Comparison of ENCODE assay signal across 23 mouse cellular contexts in genomic region chr5:116892877-116893276, GRCm38 (mm10).
DNase-seq lines count a peak whose midpoint lies in the region; ATAC-seq and TF ChIP-seq lines count a peak whose summit lies in the region.
"Had no signal": no experiment of that assay in that cellular context is flagged by ENCODE, and none has a peak within 500 bp of the region (broad histone marks: within the 10 kb centered on the region; RNA-seq: fewer than 3 reads in every experiment).

No protein-coding gene starts in this region.

- H3K9me3 ChIP-seq in hindbrain, embryonic 12.5 days (replicated peaks) = no peaks in the 10 kb centered on the region
- H3K9me3 ChIP-seq in hindbrain, embryonic 16.5 days (ENCODE audit: control insufficient read depth, low read length) = no peaks in the 10 kb centered on the region
- H3K9me3 ChIP-seq in E14TG2a.4 (ENCODE audit: low read length) = no peaks in the 10 kb centered on the region
- H3K9me3 ChIP-seq: forebrain, embryonic 10.5 days; heart, embryonic 15.5 days; hindbrain, embryonic 13.5 days had no signal

- H3K27ac ChIP-seq in hindbrain, embryonic 12.5 days = 0 out of 2 replicates have a peak overlapping the region, but pooled peaks have one; percentile 17
- no peak overlapping the region for H3K27ac ChIP-seq in hindbrain, embryonic 16.5 days (ENCODE audit: low read depth, low read length)
- H3K27ac ChIP-seq: forebrain, embryonic 10.5 days; heart, embryonic 15.5 days; hindbrain, embryonic 13.5 days had no signal

- H3K4me2 ChIP-seq in hindbrain, embryonic 12.5 days (replicated peaks) = no peak overlapping the region
- no peak overlapping the region for H3K4me2 ChIP-seq in hindbrain, embryonic 16.5 days (ENCODE audit: low read length)
- H3K4me2 ChIP-seq: heart, embryonic 12.5 days; heart, embryonic 15.5 days; hindbrain, embryonic 13.5 days had no signal

- ATAC-seq in hindbrain, embryonic 12.5 days (ENCODE audit: low FRiP score) = no peak
- ATAC-seq in hindbrain, embryonic 16.5 days = no peak
- ATAC-seq: forebrain, embryonic 14.5 days had no signal

- WGBS in hindbrain, embryonic 12.5 days = 75% methylated on average over 13 of the region's 13 CpGs
- WGBS in hindbrain, embryonic 16.5 days = 67% methylated on average over 13 of the region's 13 CpGs

- no peak overlapping the region for H3K4me3 ChIP-seq in hindbrain, embryonic 12.5 days
- no peak overlapping the region for H3K4me3 ChIP-seq in hindbrain, embryonic 16.5 days (ENCODE audit: low read length)
- H3K4me3 ChIP-seq in E14TG2a.4 (replicated peaks; ENCODE audit: low read length) = peak overlapping the region; percentile 32; the same call in 1 of the 2 replicates
- H3K4me3 ChIP-seq: forebrain, embryonic 10.5 days; heart, embryonic 12.5 days; heart, embryonic 15.5 days; hindbrain, embryonic 13.5 days had no signal

- peaks cover 5% of the 10 kb centered on the region; the same call in 1 of the 2 replicates for H3K27me3 ChIP-seq in hindbrain, embryonic 12.5 days
- H3K27me3 ChIP-seq in hindbrain, embryonic 16.5 days (replicated peaks; ENCODE audit: control insufficient read depth, insufficient read depth, low read length) = no peaks in the 10 kb centered on the region
- H3K27me3 ChIP-seq in E14TG2a.4 (ENCODE audit: insufficient read depth, low read length) = peaks cover 13% of the 10 kb centered on the region
- H3K27me3 ChIP-seq: CH12.LX; heart, embryonic 12.5 days; heart, embryonic 15.5 days had no signal

- peaks cover 7% of the 10 kb centered on the region; the same call in 1 of the 2 replicates for H3K4me1 ChIP-seq in hindbrain, embryonic 12.5 days
- H3K4me1 ChIP-seq in hindbrain, embryonic 16.5 days (ENCODE audit: control insufficient read depth, insufficient read depth, low read depth, low read length) = peaks cover 8% of the 10 kb centered on the region
- peaks cover 15% of the 10 kb centered on the region for H3K4me1 ChIP-seq in E14TG2a.4 (replicated peaks; ENCODE audit: low read depth, low read length)
- H3K4me1 ChIP-seq: heart, embryonic 12.5 days; heart, embryonic 15.5 days had no signal

- H3K9ac ChIP-seq in hindbrain, embryonic 12.5 days = no peak overlapping the region
- H3K9ac ChIP-seq in hindbrain, embryonic 16.5 days (ENCODE audit: low read depth, low read length) = no peak overlapping the region
- H3K9ac ChIP-seq: heart, embryonic 12.5 days; heart, embryonic 15.5 days; hindbrain, embryonic 13.5 days had no signal

- no peaks in the 10 kb centered on the region for H3K36me3 ChIP-seq in hindbrain, embryonic 12.5 days
- no peaks in the 10 kb centered on the region for H3K36me3 ChIP-seq in hindbrain, embryonic 16.5 days (ENCODE audit: control insufficient read depth, insufficient read depth, low read length)
- no peaks in the 10 kb centered on the region for H3K36me3 ChIP-seq in E14TG2a.4 (ENCODE audit: insufficient read depth, low read length)
- H3K36me3 ChIP-seq: forebrain, embryonic 10.5 days; heart, embryonic 12.5 days; heart, embryonic 15.5 days; hindbrain, embryonic 13.5 days had no signal

- DNase-seq in right cerebral cortex, adult 18-20 months = peak; percentile 39
- DNase-seq in right cerebral cortex, postnatal 10 days (ENCODE audit: low spot score in 2 of 2) = no peak
- peak; percentile 22 to 30 for DNase-seq in right cerebral cortex, postnatal 36 days (ENCODE audit: low spot score in 2 of 2)
- DNase-seq in testis, postnatal 10 days (ENCODE audit: low spot score) = no peak
- DNase-seq: adrenal gland, adult 2 months; adrenal gland, postnatal 14 days; B cell, adult 2 months; cerebellum, adult 11-12 months; cerebellum, adult 8-10 months; cerebellum, postnatal 14 days; gastrocnemius, postnatal 25 days; heart, adult 18-20 months; heart, postnatal 10 days; heart, postnatal 4 days had no signal

- no peak for TF ChIP-seq CTCF in E14TG2a.4 (conservative IDR thresholded peaks at IDR 0.05; ENCODE audit: low read length)

Comparison
In these comparisons a context has a peak if more than half of its experiments do, and no peak if none do; other contexts are left out.
1. DNase-seq: peak in right cerebral cortex, adult 18-20 months (single experiment) and right cerebral cortex, postnatal 36 days (2 of 2); none in right cerebral cortex, postnatal 10 days (0 of 2) and testis, postnatal 10 days (single experiment).